Mouse (Mus musculus) heart, embryonic 16.5 days (tissue): ENCODE results near the gene Ank2. TPM values are rescaled to one million over a fixed set of nuclear protein-coding genes. Genes with fewer than 3 reads are reported as not detected.

Source experiments
- ATAC-seq: fragments of 200-750 bp; cut with Nextera tagmentation; replicated peaks from 2 replicates; pipeline ENCODE4 v1.8.0; 2017; ENCODE audit warnings: moderate number of reproducible peaks; ENCODE audit not compliant: insufficient read depth, low FRiP score; ENCODE audit errors: extremely low read depth
- H3K27ac ChIP-seq: fragments of 300-500 bp; sonication (generic); 2 replicates; pipeline ENCODE4 v1.5.1; 2014; ENCODE audit warnings: mild to moderate bottlenecking, low read length, control low read depth, moderate library complexity
- H3K27me3 ChIP-seq: fragments of 300-500 bp; sonication (generic); 2 replicates; pipeline ENCODE4 v1.6.1; 2014; ENCODE audit warnings: low read length, mixed read lengths; ENCODE audit not compliant: control insufficient read depth, insufficient read depth
- H3K36me3 ChIP-seq: fragments of 300-500 bp; sonication (generic); 2 replicates; pipeline ENCODE4 v1.6.1; 2014; ENCODE audit not compliant: control insufficient read depth, insufficient read depth
- H3K4me1 ChIP-seq: fragments of 300-500 bp; sonication (generic); 2 replicates; pipeline ENCODE4 v1.6.1; 2014; ENCODE audit warnings: low read length, mixed read lengths; ENCODE audit not compliant: control insufficient read depth, insufficient read depth
- H3K4me2 ChIP-seq: fragments of 300-500 bp; sonication (generic); 2 replicates; pipeline ENCODE4 v1.6.1; 2014; ENCODE audit warnings: low read depth, mild to moderate bottlenecking, control low read depth, low read length
- H3K4me3 ChIP-seq: fragments of 300-500 bp; sonication (generic); 2 replicates; pipeline ENCODE4 v1.5.1; 2014; ENCODE audit warnings: mild to moderate bottlenecking, control low read depth, low read length
- H3K9ac ChIP-seq: fragments of 300-500 bp; sonication (generic); 2 replicates; pipeline ENCODE4 v1.6.1; 2014; ENCODE audit warnings: low read length, control low read depth
- H3K9me3 ChIP-seq: fragments of 300-500 bp; sonication (generic); replicated peaks from 2 replicates; pipeline ENCODE4 v1.6.1; 2016; ENCODE audit warnings: low read length; ENCODE audit not compliant: control insufficient read depth
- WGBS: fragments of 180-500 bp; shearing (Covaris S2); extraction: QIAGEN DNeasy Blood & Tissue Kit; methylation state at CpG from one replicate; pipeline ENCODE4 v1.1.7; 2014; 5-methylcytosine and 5-hydroxymethylcytosine counted together
- polyA plus RNA-seq: library from polyadenylated mRNA; unstranded; fragments of >200 nt; fragmentation: Nextera tagmentation; extraction: Ambion mirVana; gene quantifications from 2 replicates; pipeline ENCODE4 v1.2.1, GENCODE M21; 2015

The Ank2 gene
- polyA plus RNA-seq, 1 experiment from 2014 or later = 38.9 TPM

- ATAC-seq = no peak
- no peak overlapping the region for H3K9ac ChIP-seq
- H3K9me3 ChIP-seq = no peaks in the 10 kb centered on the region
- no peaks in the 10 kb centered on the region for H3K36me3 ChIP-seq
- no peaks in the 10 kb centered on the region for H3K4me1 ChIP-seq
- H3K4me2 ChIP-seq = no peak overlapping the region
- no peak overlapping the region for H3K27ac ChIP-seq
- no peaks in the 10 kb centered on the region for H3K27me3 ChIP-seq
- 55% methylated on average over 5 of the region's 5 CpGs for WGBS
- no peak overlapping the region for H3K4me3 ChIP-seq
These were observed 361.6 kb downstream of the Ank2 start for GRCm38 (mm10) chr3:127137508-127137907.

GRCm38 (mm10) chr3:127134062-127134461 lies 365.1 kb downstream of the Ank2 start:
- Histone ChIP-seq H3K27ac (no peak overlapping the region), H3K36me3 (no peaks in the 10 kb centered on the region), H3K4me3 (no peak overlapping the region), H3K9me3 (no peaks in the 10 kb centered on the region), H3K27me3 (no peaks in the 10 kb centered on the region), H3K4me1 (no peaks in the 10 kb centered on the region), H3K4me2 (no peak overlapping the region), H3K9ac (no peak overlapping the region)
- no peak for ATAC-seq
- WGBS = 78% methylated on average over 2 of the region's 2 CpGs

GRCm38 (mm10) chr3:127131048-127131447 lies 368.1 kb downstream of the Ank2 start:
- Histone ChIP-seq H3K4me3 (no peak overlapping the region), H3K9me3 (no peaks in the 10 kb centered on the region), H3K27me3 (no peaks in the 10 kb centered on the region), H3K4me1 (no peaks in the 10 kb centered on the region), H3K27ac (no peak overlapping the region), H3K9ac (no peak overlapping the region), H3K4me2 (no peak overlapping the region), H3K36me3 (no peaks in the 10 kb centered on the region)
- 78% methylated on average over 3 of the region's 3 CpGs for WGBS
- no peak for ATAC-seq

GRCm38 (mm10) chr3:127130167-127130770 lies 368.9 kb downstream of the Ank2 start:
- no peak for ATAC-seq
- H3K4me1 ChIP-seq = no peaks in the 10 kb centered on the region
- 88% methylated on average over 12 of the region's 12 CpGs for WGBS
- H3K27me3 ChIP-seq = no peaks in the 10 kb centered on the region
- no peak overlapping the region for H3K9ac ChIP-seq
- no peak overlapping the region for H3K4me3 ChIP-seq
- H3K4me2 ChIP-seq = no peak overlapping the region
- no peaks in the 10 kb centered on the region for H3K9me3 ChIP-seq
- no peaks in the 10 kb centered on the region for H3K36me3 ChIP-seq
- H3K27ac ChIP-seq = no peak overlapping the region

- Histone ChIP-seq H3K9me3 (no peaks in the 10 kb centered on the region), H3K4me3 (no peak overlapping the region), H3K27ac (no peak overlapping the region), H3K9ac (no peak overlapping the region), H3K27me3 (no peaks in the 10 kb centered on the region), H3K4me1 (peaks cover 2% of the 10 kb centered on the region; the same call in 1 of the 2 replicates), H3K36me3 (no peaks in the 10 kb centered on the region), H3K4me2 (no peak overlapping the region)
- 37% methylated on average over 1 of the region's 1 CpGs for WGBS
- ATAC-seq = no peak
These were observed 369.4 kb downstream of the Ank2 start for GRCm38 (mm10) chr3:127129750-127130149.

- H3K36me3 ChIP-seq = no peaks in the 10 kb centered on the region
- no peak overlapping the region for H3K27ac ChIP-seq
- H3K9ac ChIP-seq = no peak overlapping the region
- H3K4me3 ChIP-seq = no peak overlapping the region
- H3K4me2 ChIP-seq = no peak overlapping the region
- ATAC-seq = no peak
- no peaks in the 10 kb centered on the region for H3K27me3 ChIP-seq
- H3K9me3 ChIP-seq = no peaks in the 10 kb centered on the region
- 51% methylated on average over 1 of the region's 1 CpGs for WGBS
- peaks cover 5% of the 10 kb centered on the region; the same call in 1 of the 2 replicates for H3K4me1 ChIP-seq
These were observed 371.5 kb downstream of the Ank2 start for GRCm38 (mm10) chr3:127127611-127128010.

- WGBS = 45% methylated on average over 3 of the region's 3 CpGs
- Histone ChIP-seq H3K9ac (no peak overlapping the region), H3K9me3 (no peaks in the 10 kb centered on the region), H3K27ac (no peak overlapping the region), H3K4me1 (peaks cover 11% of the 10 kb centered on the region), H3K4me2 (no peak overlapping the region), H3K27me3 (no peaks in the 10 kb centered on the region), H3K36me3 (no peaks in the 10 kb centered on the region), H3K4me3 (no peak overlapping the region)
- no peak for ATAC-seq
These were observed 372.9 kb downstream of the Ank2 start for GRCm38 (mm10) chr3:127126220-127126619.

- peak; percentile 87 for ATAC-seq
- peak overlapping the region; percentile 93 for H3K27ac ChIP-seq
- peak overlapping the region; percentile 65 for H3K9ac ChIP-seq
- peak overlapping the region; percentile 50 for H3K4me3 ChIP-seq
- H3K27me3 ChIP-seq = no peaks in the 10 kb centered on the region
- H3K4me1 ChIP-seq = peaks cover 11% of the 10 kb centered on the region
- H3K4me2 ChIP-seq = peak overlapping the region; percentile 73
- 27% methylated on average over 10 of the region's 10 CpGs for WGBS
- H3K36me3 ChIP-seq = no peaks in the 10 kb centered on the region
- no peaks in the 10 kb centered on the region for H3K9me3 ChIP-seq
These were observed 374.7 kb downstream of the Ank2 start for GRCm38 (mm10) chr3:127124375-127124993.

GRCm38 (mm10) chr3:127123376-127123775 lies 375.8 kb downstream of the Ank2 start:
- WGBS = 14% methylated on average over 8 of the region's 8 CpGs
- H3K9ac ChIP-seq = peak overlapping the region; percentile 66
- H3K4me3 ChIP-seq = peak overlapping the region; percentile 50
- 0 out of 2 replicates have a peak, but pooled peaks have one; percentile 8 for ATAC-seq
- H3K27ac ChIP-seq = peak overlapping the region; percentile 93
- H3K27me3 ChIP-seq = no peaks in the 10 kb centered on the region
- H3K9me3 ChIP-seq = no peaks in the 10 kb centered on the region
- peaks cover 11% of the 10 kb centered on the region for H3K4me1 ChIP-seq
- no peaks in the 10 kb centered on the region for H3K36me3 ChIP-seq
- peak overlapping the region; percentile 73 for H3K4me2 ChIP-seq
